Mouse (Mus musculus) lung, postnatal 0 days (tissue): Measurements from ENCODE around the gene Rora.

Experiments used
- CTCF ChIP-seq: IDR thresholded peaks from 2 replicates; pipeline ENCODE4 v1.5.1; 2016; ENCODE audit warnings: antibody characterized with exemption, mild to moderate bottlenecking
- EP300 ChIP-seq: IDR thresholded peaks from 2 replicates; pipeline ENCODE4 v1.6.1; 2016; ENCODE audit warnings: antibody characterized with exemption, mild to moderate bottlenecking, control low read depth

DNA sequence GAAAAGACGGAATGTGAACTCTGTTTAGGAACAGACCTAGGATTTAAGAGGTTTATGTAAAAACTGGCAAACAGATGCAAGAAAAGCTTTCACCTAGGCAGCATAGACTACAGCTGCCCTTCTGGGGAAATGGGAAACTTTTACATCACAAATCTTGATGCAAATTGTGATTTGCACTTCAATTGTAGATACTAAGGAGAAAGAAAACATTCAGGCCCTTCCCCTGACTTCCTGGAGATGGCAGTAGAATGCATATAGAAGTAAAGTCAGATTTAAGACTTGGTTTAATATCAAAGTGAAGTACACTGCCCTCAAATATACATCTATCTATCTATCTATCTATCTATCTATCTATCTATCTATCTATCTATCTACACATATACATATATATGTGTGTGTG, 765.9 kb downstream of the Rora start:
- TF ChIP-seq CTCF (peak; percentile 76), EP300 (no peak)
